Mouse (Mus musculus): ENCODE data around the gene Micall1.

DNA sequence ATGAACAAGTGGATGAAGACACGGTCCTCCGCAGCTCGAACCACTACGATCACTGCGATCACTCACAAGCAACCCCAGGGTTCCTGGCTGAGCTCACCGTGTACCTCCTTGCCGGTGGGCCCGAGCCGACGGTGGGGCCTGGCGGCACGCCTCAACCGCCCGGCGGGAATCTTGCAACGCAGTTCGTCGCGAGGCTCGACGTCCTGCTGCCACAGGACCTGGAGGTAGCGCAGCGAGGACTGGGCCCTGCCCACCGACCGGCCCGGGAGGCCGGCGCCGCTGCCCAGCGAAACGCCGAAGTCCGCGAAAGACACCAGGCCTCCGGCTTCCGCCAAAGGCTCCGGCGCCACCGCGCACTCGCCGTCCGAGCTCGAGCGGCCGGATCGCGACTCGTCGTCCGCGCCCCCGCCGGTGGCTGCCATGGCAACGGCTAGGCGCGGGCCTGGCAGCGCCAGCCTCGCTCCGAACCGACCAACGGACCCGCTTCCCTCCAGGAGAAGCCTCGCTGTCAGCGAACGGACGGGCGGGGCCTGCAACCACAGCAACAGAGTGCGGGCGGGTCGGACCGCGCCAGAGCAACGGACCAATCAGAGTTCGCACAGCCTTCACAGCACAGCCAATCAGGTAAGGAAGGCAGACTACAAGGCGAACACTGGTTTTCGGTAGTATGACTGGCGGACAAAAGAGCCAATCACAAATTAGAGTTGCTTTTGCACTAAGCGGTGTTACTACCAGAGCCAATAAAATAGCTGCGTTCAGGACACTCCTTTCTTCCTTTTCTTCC lies 46.1 kb upstream of the Micall1 start, which contains the start of gene Ankrd54:
- TF ChIP-seq CTCF (IDR thresholded peaks at IDR 0.05) (no peak), EP300 (IDR thresholded peaks at IDR 0.05) (no peak; the same call in 1 of the 2 replicates)
